Mouse (Mus musculus) bone marrow macrophage, adult 2 months (primary cell): ENCODE data around the gene Liph. TPM values are rescaled to one million over a fixed set of nuclear protein-coding genes. Genes with fewer than 3 reads are reported as not detected.

Source experiments
- H3K27ac ChIP-seq: 2 replicates; pipeline ENCODE4 v1.5.1; 2012; ENCODE audit warnings: low read depth, low read length; ENCODE audit not compliant: insufficient read depth
- H3K4me1 ChIP-seq: 2 replicates; pipeline ENCODE4 v1.6.1; 2012; ENCODE audit warnings: low read length; ENCODE audit not compliant: control insufficient read depth, insufficient read depth
- H3K4me3 ChIP-seq: 2 replicates; pipeline ENCODE4 v1.5.1; 2012; ENCODE audit warnings: mild to moderate bottlenecking, low read length, moderate library complexity; ENCODE audit not compliant: insufficient read depth
- CTCF ChIP-seq: IDR thresholded peaks from 2 replicates; pipeline ENCODE4 v1.5.1; 2012; ENCODE audit warnings: low read depth, mild to moderate bottlenecking, low read length, moderate library complexity
- POLR2A ChIP-seq: IDR thresholded peaks from 2 replicates; pipeline ENCODE4 v1.6.1; 2012; ENCODE audit warnings: mild to moderate bottlenecking, low read depth, low read length, borderline replicate concordance
- polyA plus RNA-seq: library from polyadenylated mRNA; stranded (reverse); fragments of >200 nt; gene quantifications from 2 replicates; pipeline ENCODE4 v1.2.4, GENCODE M21; 2012; ENCODE audit not compliant: missing spikeins, insufficient read depth, insufficient read length

The Liph gene
- polyA plus RNA-seq = 0.69 and 0.74 TPM in 2 replicates

DNA sequence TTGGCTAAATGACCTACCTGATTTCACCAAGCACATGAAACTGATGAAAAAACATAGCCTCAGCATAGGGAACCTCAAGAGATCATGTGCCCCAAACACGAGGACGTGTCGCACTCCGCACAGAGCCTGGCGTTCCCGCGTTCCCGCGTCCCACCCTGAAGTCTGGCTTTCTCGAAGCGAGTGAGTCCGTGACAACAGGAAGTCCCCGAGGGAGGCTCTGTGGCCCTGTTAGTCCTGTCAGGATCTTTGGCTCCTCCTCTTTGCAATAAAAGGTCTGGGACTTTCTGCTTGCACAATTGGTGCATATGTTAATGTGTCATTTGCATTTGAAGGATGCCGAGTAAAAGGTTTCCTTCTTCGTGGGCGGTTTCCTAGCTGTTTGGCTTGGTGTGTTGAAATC lies at the start of gene Liph:
Gene Liph, minus strand, starts transcription at position 360 of the 400 bp plus-strand sequence.
- no peak for TF ChIP-seq CTCF
- TF ChIP-seq POLR2A = no peak
- H3K27ac ChIP-seq = no peak within 1 kb of the TSS
- no peak within 1 kb of the TSS for H3K4me3 ChIP-seq
- H3K4me1 ChIP-seq = peaks cover 12% of the 10 kb centered on the region

- TF ChIP-seq POLR2A = no peak
- no peak for TF ChIP-seq CTCF
- Histone ChIP-seq H3K27ac (peak overlapping the region; percentile 55; the same call in 1 of the 2 replicates), H3K4me3 (no peak overlapping the region), H3K4me1 (peaks cover 36% of the 10 kb centered on the region)
Observed at GRCm38 (mm10) chr16:22043830-22044229, 48.4 kb upstream of the Liph start.

- Histone ChIP-seq H3K4me1 (peaks cover 34% of the 10 kb centered on the region), H3K27ac (no peak overlapping the region), H3K4me3 (no peak overlapping the region)
- TF ChIP-seq POLR2A (no peak), CTCF (no peak)
Observed at GRCm38 (mm10) chr16:22039978-22040377, 44.5 kb upstream of the Liph start.

- Histone ChIP-seq H3K4me1 (peaks cover 23% of the 10 kb centered on the region), H3K4me3 (no peak overlapping the region), H3K27ac (0 out of 2 replicates have a peak overlapping the region, but pooled peaks have one; percentile 3)
- TF ChIP-seq POLR2A (no peak), CTCF (no peak)
Observed at GRCm38 (mm10) chr16:22038554-22038953, 43.1 kb upstream of the Liph start.

GRCm38 (mm10) chr16:22027474-22027873 lies 32.0 kb upstream of the Liph start:
- Histone ChIP-seq H3K4me3 (no peak overlapping the region), H3K4me1 (peaks cover 39% of the 10 kb centered on the region), H3K27ac (peak overlapping the region; percentile 69)
- no peak for TF ChIP-seq POLR2A
- TF ChIP-seq CTCF = no peak

- H3K4me1 ChIP-seq = peaks cover 7% of the 10 kb centered on the region
- TF ChIP-seq POLR2A = no peak
- no peak overlapping the region for H3K27ac ChIP-seq
- no peak overlapping the region for H3K4me3 ChIP-seq
Observed at GRCm38 (mm10) chr16:22022122-22022521, 26.7 kb upstream of the Liph start.

DNA sequence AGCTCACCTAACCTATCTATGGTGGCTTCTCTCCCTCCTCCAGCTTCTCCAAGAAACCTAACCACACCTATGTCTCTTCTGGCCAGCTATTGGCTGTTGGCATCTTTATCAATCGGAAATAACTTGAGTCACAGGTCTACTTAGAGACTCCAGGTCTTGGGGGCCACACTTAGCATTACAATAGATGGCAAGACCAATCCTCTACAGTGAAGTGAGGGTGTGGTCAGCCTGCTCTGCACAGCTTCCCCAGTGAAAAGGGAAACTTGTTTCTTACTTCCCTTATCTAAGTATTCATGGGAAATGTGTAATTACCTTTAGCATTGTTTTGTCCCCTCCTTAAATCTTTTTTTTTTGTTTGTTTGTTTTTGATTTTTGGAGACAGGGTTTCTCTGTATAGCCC lies 20.1 kb upstream of the Liph start:
- no peak for TF ChIP-seq CTCF
- TF ChIP-seq POLR2A = no peak
- Histone ChIP-seq H3K4me3 (no peak overlapping the region), H3K27ac (0 out of 2 replicates have a peak overlapping the region, but pooled peaks have one; percentile 8), H3K4me1 (peaks cover 16% of the 10 kb centered on the region)

DNA sequence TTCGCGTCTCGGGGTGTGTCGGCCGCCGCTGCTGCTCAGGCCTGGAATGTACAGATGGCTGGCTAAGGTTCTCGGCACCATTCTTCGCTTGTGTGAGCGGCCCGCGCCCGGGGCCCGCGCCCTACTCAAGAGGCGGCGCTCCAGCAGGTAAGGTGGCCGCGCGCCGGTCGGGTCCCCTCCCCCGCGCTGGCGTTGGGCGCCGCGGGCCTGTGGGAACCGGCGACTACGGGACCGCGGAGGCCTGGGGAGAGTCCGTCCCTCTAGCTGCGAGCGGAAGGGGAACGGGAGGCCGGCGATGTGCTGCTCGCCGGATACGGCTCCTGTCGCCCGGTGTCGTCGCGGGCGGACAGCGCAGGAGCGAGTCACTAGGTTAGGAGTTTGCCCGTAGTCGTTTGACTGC lies 14.1 kb upstream of the Liph start:
- peak overlapping the region; percentile 67 for H3K27ac ChIP-seq
- TF ChIP-seq POLR2A (no peak), CTCF (no peak)
- H3K4me1 ChIP-seq = peaks cover 9% of the 10 kb centered on the region
- peak overlapping the region; percentile 99 for H3K4me3 ChIP-seq

GRCm38 (mm10) chr16:22009099-22009584 lies 13.7 kb upstream of the Liph start, which contains the start of gene Senp2:
Senp2 (plus strand) TSS chr16:22009484.
- H3K4me1 ChIP-seq = peaks cover 9% of the 10 kb centered on the region
- H3K27ac ChIP-seq = peak within 1 kb of the TSS; percentile 67
- H3K4me3 ChIP-seq = peak within 1 kb of the TSS; percentile 99
- no peak for TF ChIP-seq POLR2A
- TF ChIP-seq CTCF = no peak

- H3K27ac ChIP-seq = no peak overlapping the region
- no peak for TF ChIP-seq CTCF
- no peak for TF ChIP-seq POLR2A
- no peak overlapping the region for H3K4me3 ChIP-seq
- H3K4me1 ChIP-seq = peaks cover 12% of the 10 kb centered on the region
Observed at GRCm38 (mm10) chr16:22001606-22002005, 6.1 kb upstream of the Liph start.

DNA sequence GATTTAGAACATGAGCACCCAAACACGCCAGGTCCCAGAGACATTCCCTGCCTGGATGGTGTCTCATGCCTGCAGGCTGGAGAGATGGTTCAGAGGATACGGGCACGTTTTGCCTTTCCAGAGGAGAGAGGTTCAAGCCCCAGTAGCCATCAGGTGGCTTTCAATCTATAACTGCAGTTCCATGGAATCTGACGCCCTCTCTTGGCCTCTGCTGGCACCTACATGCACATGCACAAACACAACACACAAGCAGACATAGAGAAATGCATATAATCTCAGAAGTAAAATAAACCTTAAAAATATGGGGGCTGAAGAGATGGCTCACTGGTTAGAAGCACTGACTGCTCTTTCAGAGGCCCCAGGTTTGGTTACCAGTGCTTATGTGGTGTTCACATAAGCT lies 5.7 kb upstream of the Liph start:
- no peak overlapping the region for H3K4me3 ChIP-seq
- peaks cover 12% of the 10 kb centered on the region for H3K4me1 ChIP-seq
- no peak for TF ChIP-seq POLR2A
- TF ChIP-seq CTCF = no peak
- no peak overlapping the region for H3K27ac ChIP-seq
